Mouse (Mus musculus) erythroid progenitor cell, adult 5-6 weeks (primary cell): ENCODE results near the gene St6galnac4. TPM values are rescaled to one million over a fixed set of nuclear protein-coding genes. Genes with fewer than 3 reads are reported as not detected.

Experiments used
- ATAC-seq: replicated peaks from 2 replicates; pipeline ENCODE4 v1.8.0; 2016; ENCODE audit warnings: moderate number of reproducible peaks, mild to moderate bottlenecking, moderate TSS enrichment, inconsistent platforms; ENCODE audit not compliant: poor library complexity, low FRiP score, severe bottlenecking
- total RNA-seq, 2 experiments: library from RNA; stranded (forward) in 1 of 2; stranded (reverse) in 1 of 2; fragments of 150-400 nt in 1 of 2; fragments of 186-747, 209-891 nt in 1 of 2; gene quantifications; 2 replicates each; pipeline versions ENCODE4 v1.2.3 to v1.2.4; 2015 to 2017; ENCODE audit warnings: low replicate concordance in 2 of 2

Gene St6galnac4
- total RNA-seq, 2 experiments from 2014 or later = 2.3 to 3.8 TPM

DNA sequence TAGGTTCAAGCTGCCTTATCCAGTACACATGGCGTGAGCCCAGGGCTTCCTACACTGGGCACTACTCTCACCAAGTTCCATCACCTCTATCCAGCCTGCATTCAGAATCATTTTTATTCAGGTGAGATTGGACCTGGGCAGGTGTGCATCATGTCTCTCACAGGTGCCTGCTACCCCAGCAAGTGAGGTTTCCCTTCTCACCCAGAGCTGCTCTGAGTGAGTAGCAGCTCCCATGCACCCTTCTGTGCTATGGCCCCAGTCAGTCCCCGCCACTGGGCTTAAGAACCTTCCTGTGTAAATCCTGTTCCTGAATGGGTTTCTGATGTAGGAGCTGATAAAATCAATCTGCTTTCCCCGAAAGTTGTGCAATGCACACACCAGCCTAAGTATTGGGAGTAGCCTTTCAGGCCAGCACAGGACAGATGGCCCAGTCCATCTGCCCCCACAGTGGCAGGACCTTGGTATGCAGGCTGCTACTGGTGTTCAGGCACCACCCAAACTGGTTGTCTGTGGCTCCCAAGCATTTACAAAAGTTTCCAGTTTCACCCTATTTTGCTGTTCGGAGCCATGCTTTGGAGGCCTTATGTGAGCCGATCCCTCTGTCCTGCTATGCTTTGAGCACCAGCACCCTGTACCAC, 37.3 kb downstream of the St6galnac4 start:
- ATAC-seq = no peak

DNA sequence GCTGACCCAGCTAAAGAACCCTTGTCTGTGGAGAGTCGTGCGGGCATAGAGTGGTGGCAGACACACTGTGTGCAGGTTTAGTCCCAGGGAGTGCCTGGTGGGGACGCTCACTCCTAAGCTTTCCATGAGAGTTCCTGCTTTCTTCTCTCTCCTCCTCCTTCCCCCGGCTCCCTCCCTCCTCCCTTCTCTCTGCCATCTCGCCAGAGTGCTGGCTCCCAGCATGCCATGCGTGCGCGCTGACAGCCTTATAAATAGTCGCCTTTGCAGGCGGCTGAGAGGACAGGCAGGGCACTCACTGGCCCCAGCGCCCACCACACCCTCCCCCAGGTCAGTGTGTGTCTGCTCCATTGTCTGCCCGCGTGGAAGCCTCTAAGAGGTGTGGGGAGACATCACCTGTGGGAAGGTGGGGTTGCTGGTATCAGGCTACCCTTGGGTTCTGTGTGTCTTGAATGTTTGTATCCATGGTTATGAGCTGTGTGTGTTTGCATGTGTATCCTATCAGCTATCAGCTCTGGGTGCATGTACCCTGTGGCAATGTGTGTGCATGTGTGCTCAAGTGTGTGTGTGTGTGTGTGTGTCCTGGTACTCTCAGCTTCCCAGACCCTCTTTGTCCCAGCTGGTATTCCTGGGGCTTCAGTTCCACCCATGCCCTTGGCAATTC, 38.4 kb downstream of the St6galnac4 start:
- no peak for ATAC-seq

DNA sequence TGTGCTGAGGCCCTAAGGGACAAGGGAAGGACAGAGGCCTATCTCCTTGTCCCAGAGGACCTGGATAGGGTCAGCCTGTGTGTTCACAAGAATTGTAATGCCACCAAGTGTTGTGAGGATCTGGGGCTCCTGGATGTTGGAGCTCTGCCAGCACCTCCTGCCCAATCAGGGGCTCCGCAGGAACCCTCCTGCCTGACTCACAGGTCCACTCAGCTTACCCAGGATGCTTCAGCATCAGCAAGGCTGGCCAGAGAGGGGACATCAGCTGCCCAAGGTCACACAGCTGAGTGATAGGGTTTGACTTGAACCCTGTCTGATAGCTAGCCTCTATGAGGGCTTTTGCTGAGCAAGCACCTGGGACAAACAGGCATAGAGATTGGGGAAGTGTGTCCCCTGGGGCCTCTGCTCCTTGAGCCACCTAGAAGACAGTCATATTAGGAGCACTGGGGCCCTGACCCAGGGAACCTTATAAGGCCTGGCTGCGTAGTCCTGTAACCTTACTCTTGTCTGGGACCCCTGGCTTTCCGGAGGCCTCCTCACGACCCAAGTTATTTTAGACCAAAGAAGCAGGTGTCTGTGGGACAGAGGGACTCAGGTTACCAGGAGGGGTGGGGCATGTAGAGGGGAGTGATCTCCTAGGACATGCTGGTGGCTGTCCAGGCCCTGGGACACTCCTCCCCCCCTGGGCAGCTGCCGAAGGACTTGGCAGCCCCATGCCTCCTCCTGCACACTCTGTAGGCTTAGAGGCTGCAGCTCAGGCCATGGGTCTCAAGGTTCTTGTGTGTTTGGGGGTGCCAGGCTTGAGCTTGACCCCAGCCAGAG, 39.2 kb downstream of the St6galnac4 start:
- ATAC-seq = no peak

DNA sequence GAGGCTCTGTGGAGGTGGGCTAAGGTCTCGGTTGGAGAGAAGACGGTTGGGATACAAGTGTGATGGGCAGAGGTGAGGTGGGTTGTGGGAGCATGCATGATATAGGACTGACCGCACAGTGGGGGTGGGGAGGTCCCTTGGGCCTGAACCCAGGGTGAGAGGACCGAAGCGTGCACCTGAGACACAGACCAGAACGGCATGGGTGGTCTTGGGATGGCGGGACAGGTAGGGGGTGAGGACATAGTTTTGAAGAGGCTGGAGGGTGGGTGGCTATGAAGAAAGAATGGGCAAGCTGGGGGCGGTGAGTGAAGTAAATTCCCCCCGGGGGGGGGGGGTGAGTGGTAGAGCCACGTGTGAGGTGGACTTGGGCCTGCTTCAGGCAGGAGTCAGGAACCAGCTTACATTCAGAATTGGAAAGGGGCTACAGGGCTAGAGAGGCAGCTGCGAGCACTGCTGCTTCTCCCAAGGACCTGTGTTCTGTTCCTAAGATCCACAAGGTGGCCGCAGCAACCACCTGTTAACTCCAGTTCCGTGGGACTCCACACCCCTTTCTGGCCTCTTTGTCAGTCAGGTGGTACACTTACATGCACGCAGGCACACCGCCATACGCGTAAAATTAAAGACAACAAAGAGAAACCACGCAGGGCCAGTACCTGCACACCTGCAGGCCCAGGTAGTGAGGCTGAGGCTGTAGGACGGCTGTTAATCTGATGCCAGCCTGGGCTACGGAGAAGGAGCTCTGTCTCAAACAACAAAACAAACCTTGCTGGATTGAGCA, 40.6 kb downstream of the St6galnac4 start:
- no peak for ATAC-seq

DNA sequence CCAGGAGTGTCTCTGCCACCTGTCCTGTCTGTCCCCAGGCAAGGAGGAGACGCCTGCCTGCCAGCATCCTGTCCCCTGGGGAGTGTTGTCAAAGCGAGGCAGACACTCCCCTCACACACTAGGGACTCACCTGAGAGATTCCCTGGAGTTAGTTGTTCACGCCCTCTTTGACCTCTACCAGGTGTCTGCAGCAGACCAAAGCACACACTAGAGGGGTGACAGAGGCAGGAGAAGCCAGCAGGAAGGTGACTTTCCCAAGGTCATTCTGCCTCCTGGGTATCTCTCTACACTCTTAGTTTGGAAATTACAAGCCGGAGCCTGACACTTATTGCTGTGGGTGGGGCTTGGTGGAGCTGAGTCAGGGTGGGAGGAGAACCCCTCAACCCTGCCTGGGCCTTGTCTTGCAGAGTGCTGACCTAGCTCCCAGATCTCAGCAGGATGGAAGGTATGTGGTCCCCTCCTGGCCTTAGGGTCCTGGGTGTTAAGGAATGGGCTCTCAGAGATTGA, 41.2 kb downstream of the St6galnac4 start:
- no peak for ATAC-seq

DNA sequence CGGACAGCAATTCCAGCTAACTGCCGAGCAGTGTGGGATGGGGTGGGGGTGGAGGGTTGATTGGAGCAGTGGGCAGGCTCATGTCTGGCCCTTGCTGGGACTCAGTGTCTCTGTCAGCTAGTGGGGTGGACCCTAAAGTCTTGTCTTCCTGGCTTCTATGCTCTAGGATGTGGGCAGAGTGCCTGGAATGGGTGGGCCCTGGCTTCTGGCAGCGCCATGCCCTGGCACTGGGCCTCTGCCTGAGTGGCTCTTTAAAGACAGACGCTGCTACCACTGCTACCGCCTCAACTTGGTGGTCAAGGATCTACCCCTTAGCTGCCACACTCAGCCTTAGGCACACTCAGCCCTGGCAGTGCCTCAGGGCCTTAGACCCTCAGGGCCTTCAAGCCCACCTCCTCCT, 41.8 kb downstream of the St6galnac4 start:
- no peak for ATAC-seq

DNA sequence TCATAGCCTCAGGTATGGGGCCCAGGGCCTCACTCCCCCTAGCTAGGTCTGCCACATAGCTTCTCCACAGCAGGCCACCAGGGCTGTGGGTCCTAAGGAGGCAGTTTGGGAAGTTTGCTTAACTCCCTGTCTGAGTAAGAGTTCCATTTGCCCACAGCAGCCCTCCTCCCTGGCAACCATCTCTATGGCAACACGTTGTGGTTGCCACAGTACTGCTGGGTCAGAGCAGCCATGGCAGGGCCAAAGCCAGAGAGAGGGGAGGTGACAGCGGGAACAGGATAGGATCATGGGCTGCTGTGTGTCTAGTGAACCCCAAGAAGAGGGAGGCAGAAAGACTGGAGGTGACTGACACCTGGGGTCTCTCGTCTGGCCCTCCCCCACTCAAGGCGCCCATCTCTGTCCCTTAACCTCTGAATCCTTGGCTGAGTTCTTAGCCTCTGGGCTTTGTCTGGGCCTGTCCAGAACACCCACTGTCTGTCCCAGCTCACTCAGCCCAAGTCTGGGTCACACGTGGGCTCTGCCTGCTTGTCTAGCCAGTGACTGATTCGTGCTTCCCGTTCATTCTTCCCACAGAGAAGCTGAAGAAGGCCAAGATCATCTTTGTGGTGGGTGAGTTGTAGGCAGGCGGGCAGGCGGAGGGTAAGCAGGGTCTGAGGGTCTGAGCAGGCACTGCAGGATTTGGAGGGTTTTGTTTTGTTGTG, 42.5 kb downstream of the St6galnac4 start:
- ATAC-seq = no peak

DNA sequence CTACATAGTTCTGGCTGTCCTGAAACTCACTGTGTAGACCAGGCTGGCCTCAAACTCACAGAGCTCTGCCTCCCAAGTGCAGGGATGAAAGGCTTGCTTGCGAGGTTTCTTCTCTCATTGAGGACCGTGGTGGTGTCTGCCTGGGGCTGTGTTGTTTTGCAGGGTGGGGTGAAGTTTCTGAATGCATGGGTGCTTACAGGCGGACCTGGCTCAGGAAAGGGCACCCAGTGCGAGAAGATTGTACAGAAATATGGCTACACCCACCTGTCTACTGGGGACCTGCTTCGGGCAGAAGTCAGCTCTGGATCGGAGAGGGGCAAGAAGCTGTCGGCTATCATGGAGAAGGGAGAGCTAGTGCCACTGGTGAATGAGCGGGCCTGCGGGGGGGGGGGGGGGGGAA, 43.1 kb downstream of the St6galnac4 start:
- no peak for ATAC-seq

DNA sequence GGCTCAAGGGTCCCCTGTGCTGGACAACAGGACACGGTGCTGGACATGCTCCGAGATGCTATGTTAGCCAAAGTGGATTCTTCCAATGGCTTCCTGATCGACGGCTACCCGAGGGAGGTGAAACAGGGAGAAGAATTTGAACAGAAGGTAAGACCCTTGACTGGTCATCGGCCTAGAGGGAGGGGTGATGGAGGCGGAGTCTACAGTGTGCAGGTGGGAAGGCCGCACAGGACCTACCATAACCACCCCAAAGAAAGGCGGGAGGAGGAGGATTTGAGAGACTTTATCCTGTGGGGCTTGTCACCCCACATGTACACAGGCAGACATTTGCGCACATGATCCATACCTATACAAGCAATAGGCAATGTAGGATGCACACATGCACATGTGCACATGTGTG, 44.2 kb downstream of the St6galnac4 start:
- ATAC-seq = no peak

DNA sequence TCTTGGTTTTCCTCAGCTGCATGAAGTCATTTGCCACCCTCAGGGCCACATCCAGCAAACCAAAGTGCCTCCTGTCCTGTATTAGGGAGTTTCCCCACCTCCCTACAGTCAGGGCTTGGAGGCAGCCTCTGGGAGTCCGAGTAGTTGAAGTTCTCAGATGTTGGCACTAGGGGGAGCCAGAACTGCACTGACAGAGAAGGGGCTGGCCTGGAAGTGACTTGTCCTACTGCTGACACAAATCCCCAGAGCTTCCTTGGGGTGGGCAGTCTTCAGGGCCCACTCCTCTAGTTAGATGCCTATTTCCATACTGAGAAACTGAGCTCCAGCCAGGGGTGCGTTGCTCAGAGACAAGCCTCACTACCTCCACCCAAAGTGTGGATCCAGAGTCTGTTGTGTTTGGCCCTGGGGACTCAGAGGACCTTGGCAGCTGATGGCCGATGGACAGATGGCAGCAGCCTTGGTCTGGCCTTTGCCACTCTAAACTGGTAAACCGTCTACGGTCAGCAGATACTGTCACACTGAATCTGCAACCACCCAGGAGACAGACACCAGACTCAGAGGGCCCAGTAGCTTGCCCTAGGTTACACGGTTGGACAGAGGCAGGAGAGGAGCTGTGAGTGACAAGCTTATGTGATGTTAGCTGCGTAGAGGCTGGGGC, 45.0 kb downstream of the St6galnac4 start:
- ATAC-seq = peak; percentile 75

DNA sequence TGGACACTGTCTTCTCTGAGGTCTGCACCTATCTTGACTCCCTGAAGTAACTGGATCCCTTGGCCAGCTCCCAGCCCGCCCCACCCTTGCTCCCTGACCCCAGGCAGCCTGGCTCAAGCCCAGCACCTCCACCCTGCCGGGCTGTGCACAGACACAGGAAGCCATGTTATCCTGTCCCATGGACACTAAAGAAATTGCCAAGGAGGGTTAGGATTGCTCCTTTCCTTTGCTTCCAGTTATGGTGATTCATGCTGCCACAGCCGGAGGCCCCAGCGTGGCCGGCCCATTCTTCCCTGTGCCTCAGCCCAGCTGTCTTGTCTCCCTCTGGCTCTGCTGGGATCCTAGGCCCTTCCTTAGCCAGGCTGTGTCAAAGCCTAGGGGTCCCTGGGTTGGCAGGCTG, 46.8 kb downstream of the St6galnac4 start:
- ATAC-seq = no peak

DNA sequence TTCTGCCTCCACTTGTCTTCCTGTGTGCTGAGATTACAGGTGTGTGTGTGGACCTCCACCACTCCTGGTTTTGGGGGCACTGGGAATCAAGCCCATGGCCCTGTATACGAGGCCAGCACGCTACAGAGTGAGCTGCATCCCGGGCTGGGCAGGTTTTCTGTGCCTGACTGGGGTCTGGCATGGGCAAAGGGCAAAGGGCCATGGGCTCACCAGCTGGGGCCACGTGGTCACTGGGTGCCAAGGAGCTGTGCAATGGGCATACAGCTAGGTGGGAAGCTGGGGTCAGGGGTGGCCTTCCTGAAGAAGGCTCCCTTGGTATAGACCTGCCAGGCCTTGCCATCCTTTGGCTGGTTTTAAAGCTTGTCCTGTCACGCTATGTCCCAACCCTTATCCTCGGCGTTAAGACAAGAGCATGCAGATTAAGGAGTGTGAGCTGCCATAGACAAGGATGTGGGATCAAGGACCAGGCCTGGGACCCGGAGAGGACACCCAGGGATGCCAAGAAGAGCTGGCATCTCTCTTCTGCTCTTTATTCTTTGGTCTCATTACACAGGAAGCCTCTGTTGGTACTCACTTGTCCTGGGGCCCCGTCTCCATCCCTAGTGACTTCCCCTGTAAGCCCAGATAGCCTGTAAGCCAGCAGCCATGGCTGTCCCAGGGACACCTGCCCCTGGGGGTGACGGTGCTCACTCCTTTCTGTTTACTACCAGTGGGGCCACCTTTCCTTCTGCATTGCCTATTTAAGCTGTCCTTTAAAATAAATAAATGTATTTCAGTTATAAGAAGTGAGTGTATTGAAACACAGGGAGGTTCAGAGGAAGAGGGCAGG, 47.6 kb downstream of the St6galnac4 start:
- ATAC-seq = no peak

DNA sequence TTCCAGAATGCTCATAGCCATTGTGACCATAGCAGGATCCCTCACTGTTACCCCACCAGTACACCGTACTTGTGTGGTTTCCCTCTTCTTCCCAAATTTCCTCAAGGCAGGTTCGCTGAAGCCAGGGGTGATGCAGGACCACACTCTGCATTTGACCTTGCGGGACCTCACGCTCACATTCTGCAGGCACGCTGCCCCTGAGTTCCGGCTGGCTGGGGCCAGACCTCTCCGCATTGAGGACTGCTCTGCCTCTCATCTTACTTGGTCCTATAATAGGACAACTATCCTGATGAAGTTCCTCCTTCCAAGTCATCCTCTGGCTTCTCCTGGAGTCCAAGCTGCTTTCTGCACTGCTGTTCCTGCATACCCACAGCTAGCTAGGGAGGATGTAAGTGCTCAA, 49.7 kb downstream of the St6galnac4 start:
- no peak for ATAC-seq

DNA sequence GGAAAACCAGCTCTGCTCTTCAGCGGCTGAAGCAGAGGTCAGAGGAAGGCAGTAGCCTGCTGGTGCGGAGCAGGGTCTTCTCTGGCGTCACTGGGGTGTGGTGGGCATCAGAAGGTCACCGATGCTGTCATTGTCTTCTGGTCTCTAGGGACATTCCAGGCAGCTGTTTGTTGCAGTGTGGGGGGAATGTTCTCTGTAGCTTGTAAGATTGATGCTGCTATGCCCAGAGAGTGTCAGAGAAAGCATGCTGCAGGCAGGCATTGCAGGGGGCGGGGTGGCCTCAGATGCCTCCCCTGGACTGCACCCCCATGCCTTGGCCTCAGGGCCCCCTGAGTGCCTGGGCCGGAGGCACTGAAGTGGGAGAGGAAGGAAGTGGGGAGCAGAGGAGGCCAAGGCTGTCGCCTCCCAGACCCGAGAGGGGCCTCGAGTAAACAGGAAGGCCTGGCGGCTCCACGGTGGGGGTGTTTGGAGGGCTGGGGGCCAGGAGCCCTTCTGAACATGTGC, 50.9 kb downstream of the St6galnac4 start:
- ATAC-seq = no peak

DNA sequence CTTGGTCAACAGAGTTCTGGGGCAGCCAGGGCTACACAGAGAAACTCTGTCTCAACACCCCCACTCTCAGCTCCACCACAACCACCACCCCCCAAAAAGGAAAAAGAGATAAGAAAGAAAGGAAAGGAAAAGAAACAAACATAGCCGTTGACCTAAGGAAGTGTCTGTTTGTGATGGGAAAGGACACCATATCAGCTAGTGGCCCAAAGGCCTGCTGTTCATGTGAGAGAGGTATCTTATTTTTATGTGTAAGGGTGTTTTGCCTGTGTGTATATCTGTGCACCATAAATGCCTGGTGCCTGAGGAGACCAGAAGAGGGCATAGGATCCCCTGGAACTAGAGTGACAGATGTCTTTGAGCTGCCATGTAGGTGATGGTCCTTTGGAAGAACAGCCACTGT, 52.7 kb downstream of the St6galnac4 start:
- no peak for ATAC-seq

DNA sequence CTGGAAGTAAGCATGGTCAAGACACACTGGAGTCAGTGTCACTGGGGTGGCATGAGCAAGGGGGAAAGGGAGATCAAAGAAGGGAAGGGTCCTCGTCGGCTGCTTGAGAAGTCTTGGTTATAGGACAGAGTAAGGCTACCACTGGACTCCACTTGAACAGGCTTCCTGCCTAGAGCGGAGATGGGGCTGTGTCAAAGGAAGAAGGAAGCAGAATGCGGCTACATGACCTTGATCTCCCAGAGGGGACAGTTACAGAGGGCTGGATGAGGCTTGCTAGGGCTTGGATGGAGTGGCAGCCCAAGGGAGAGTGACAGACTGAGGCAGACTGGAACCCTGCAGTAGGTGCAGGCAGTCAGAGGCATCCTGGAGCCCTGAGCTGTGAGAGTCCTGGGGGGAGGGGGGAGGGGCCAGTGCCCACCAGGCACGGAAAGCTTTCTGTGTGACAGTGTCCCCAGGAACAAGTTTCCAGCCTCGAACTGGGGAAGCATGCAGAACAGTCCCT, 53.7 kb downstream of the St6galnac4 start:
- ATAC-seq = no peak

DNA sequence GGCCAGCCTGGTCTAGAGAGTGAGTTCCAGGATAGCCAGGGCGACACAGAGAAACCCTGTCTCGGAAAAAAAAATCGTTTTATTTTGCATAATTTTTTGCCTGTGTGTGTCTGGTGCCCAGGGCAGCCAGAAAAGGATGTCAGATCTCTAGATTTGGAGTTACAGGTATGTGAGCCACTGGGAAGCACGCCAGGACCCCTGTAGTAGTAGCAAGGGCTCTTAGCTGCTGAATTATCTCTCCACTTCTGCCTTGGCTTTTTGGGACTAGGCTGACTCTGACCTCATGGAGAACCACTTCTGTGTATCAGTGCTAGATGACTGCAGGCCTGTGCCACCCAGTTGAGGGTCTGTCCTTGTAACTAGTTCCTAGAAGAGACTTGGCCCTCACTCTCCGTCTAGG, 54.9 kb downstream of the St6galnac4 start:
- no peak for ATAC-seq

DNA sequence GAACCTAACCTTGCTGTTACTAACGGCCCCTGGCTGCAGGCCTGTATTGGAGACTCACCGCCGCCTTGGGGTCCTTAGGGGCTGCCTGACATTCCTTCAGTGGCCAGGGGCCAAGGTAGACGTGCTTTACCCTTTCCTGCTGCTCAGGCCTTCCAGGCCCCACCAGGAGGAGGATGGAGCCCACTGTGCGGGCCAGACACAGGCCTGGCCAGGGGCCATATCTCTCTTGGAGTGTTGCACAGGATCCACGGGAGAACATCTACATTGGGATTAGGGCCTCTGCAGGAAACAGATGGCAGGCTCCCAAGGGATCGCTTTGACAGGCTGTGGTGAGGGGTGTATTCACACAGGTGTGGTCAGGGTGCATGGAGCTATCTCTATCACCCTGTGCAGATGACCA, 55.9 kb downstream of the St6galnac4 start:
- no peak for ATAC-seq
